8 mouse cellular contexts compared by ENCODE assay signal in the genomic region with DNA sequence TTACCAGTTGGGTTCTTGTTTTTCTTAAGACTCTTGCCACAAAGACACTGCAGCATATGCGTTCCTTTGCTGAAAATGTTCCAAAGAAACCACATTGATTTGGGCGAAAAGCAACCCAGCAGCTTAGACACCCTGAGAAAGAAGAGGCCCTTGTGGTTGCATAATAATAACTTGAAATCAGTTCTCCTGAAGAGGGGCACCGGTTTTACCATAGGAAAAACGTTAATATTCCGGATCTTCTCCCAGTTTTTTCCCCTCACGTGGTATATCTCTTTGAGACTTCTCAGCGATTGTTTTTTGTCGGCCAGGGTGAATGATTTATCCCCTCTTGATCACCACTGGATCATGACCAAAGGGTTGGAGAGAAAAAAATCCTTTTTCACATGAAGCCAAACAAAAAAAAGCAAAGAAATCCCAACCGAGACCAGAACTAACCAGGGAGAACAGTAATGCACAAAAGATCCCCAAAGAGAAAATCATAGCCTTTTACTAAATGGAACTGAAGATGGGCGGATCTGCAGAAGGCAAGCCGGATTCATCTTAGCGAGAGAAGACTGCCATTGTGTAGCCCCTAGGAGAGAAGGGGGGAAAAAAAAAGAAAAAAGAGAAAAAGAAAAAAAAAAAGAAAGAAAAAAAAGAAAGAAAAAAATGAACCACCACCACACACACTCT. TPM values are rescaled to one million over a fixed set of nuclear protein-coding genes. Genes with fewer than 3 reads are reported as not detected.
A peak's percentile ranks its signal among the peaks of the same experiment; 100 is the strongest.
DNase-seq lines count a peak whose midpoint lies in the region; ATAC-seq and TF ChIP-seq lines count a peak whose summit lies in the region.

Gene Fgf14 (minus strand): TSS at position 622 of the 672 bp plus-strand sequence.

- H3K27ac ChIP-seq in kidney, postnatal 0 days: no peak within 1 kb of the TSS
- H3K27ac ChIP-seq in embryonic facial prominence, embryonic 14.5 days (replicated peaks; ENCODE audit: low read depth, low read length): no peak within 1 kb of the TSS
- no peak within 1 kb of the TSS for H3K27ac ChIP-seq in intestine, postnatal 0 days (ENCODE audit: low read depth, low read length)
- no peak within 1 kb of the TSS for H3K27ac ChIP-seq in neural tube, embryonic 12.5 days

- H3K4me1 ChIP-seq in kidney, postnatal 0 days (replicated peaks; ENCODE audit: insufficient read depth, low read length): no peaks in the 10 kb centered on the region
- H3K4me1 ChIP-seq in embryonic facial prominence, embryonic 14.5 days (ENCODE audit: control insufficient read depth, insufficient read depth, low read length): peaks cover 16% of the 10 kb centered on the region; the same call in 1 of the 2 replicates
- no peaks in the 10 kb centered on the region for H3K4me1 ChIP-seq in intestine, postnatal 0 days (replicated peaks; ENCODE audit: control insufficient read depth, insufficient read depth, low read length)
- H3K4me1 ChIP-seq in neural tube, embryonic 12.5 days: peaks cover 16% of the 10 kb centered on the region

- H3K9me3 ChIP-seq in kidney, postnatal 0 days (replicated peaks; ENCODE audit: low read length): no peaks in the 10 kb centered on the region
- H3K9me3 ChIP-seq in embryonic facial prominence, embryonic 14.5 days (ENCODE audit: control insufficient read depth, low read length): no peaks in the 10 kb centered on the region
- H3K9me3 ChIP-seq in intestine, postnatal 0 days (ENCODE audit: control insufficient read depth): no peaks in the 10 kb centered on the region
- H3K9me3 ChIP-seq in neural tube, embryonic 12.5 days: no peaks in the 10 kb centered on the region

- H3K27me3 ChIP-seq in kidney, postnatal 0 days (ENCODE audit: insufficient read depth, low read length): no peaks in the 10 kb centered on the region
- peaks cover 23% of the 10 kb centered on the region for H3K27me3 ChIP-seq in embryonic facial prominence, embryonic 14.5 days (replicated peaks; ENCODE audit: control insufficient read depth, insufficient read depth, low read length)
- peaks cover 6% of the 10 kb centered on the region; the same call in 1 of the 2 replicates for H3K27me3 ChIP-seq in intestine, postnatal 0 days (replicated peaks; ENCODE audit: control insufficient read depth, insufficient read depth, low read length)
- H3K27me3 ChIP-seq in neural tube, embryonic 12.5 days (replicated peaks): 0 out of 2 replicates have a peak, but pooled peaks cover 3% of the 10 kb centered on the region

- no peak for TF ChIP-seq CTCF in kidney, postnatal 0 days (IDR thresholded peaks at IDR 0.05; ENCODE audit: low read depth)
- no peak for TF ChIP-seq CTCF in intestine, postnatal 0 days (IDR thresholded peaks at IDR 0.05; ENCODE audit: low read depth)

- no peak for ATAC-seq in kidney, postnatal 0 days (replicated peaks; ENCODE audit: low FRiP score, low read depth)
- no peak for ATAC-seq in embryonic facial prominence, embryonic 14.5 days (ENCODE audit: low read depth)
- ATAC-seq in intestine, postnatal 0 days: no peak
- ATAC-seq in neural tube, embryonic 12.5 days (ENCODE audit: low FRiP score, low read depth): no peak

- H3K36me3 ChIP-seq in kidney, postnatal 0 days (ENCODE audit: insufficient read depth, low read length): no peaks in the 10 kb centered on the region
- H3K36me3 ChIP-seq in embryonic facial prominence, embryonic 14.5 days (ENCODE audit: control insufficient read depth, insufficient read depth, low read length): no peaks in the 10 kb centered on the region
- H3K36me3 ChIP-seq in intestine, postnatal 0 days (ENCODE audit: control insufficient read depth, insufficient read depth): no peaks in the 10 kb centered on the region
- H3K36me3 ChIP-seq in neural tube, embryonic 12.5 days: no peaks in the 10 kb centered on the region

- H3K9ac ChIP-seq in kidney, postnatal 0 days (ENCODE audit: low read depth, low read length): no peak within 1 kb of the TSS
- peak within 1 kb of the TSS; percentile 56 for H3K9ac ChIP-seq in embryonic facial prominence, embryonic 14.5 days (ENCODE audit: low read depth, low read length)
- no peak within 1 kb of the TSS for H3K9ac ChIP-seq in intestine, postnatal 0 days (ENCODE audit: low read depth, low read length)
- peak within 1 kb of the TSS; percentile 45 for H3K9ac ChIP-seq in neural tube, embryonic 12.5 days

- peak within 1 kb of the TSS; percentile 9; the same call in 1 of the 2 replicates for H3K4me3 ChIP-seq in kidney, postnatal 0 days (replicated peaks; ENCODE audit: low read depth, low read length)
- H3K4me3 ChIP-seq in embryonic facial prominence, embryonic 14.5 days (ENCODE audit: low read depth, low read length): peak within 1 kb of the TSS; percentile 39
- peak within 1 kb of the TSS; percentile 19 for H3K4me3 ChIP-seq in intestine, postnatal 0 days (ENCODE audit: low read depth, low read length)
- peak within 1 kb of the TSS; percentile 45 for H3K4me3 ChIP-seq in neural tube, embryonic 12.5 days

- WGBS in kidney, postnatal 0 days: 11% methylated on average over 12 of the region's 12 CpGs
- 15% methylated on average over 12 of the region's 12 CpGs for WGBS in embryonic facial prominence, embryonic 14.5 days
- 20% methylated on average over 12 of the region's 12 CpGs for WGBS in intestine, postnatal 0 days
- WGBS in neural tube, embryonic 12.5 days: 4% methylated on average over 12 of the region's 12 CpGs

- DNase-seq in kidney, postnatal 0 days (ENCODE audit: low spot score): no peak
- DNase-seq in kidney, postnatal 25 days: no peak
- peak; percentile 3 for DNase-seq in embryonic facial prominence, embryonic 14.5 days (ENCODE audit: low spot score)
- no peak for DNase-seq in thymus, postnatal 25 days
- no peak for DNase-seq in thymus, postnatal 36 days
- DNase-seq in kidney, postnatal 14 days: no peak

- peak within 1 kb of the TSS; percentile 46 for H3K4me2 ChIP-seq in kidney, postnatal 0 days (ENCODE audit: low read length)
- H3K4me2 ChIP-seq in embryonic facial prominence, embryonic 14.5 days (ENCODE audit: low read depth, low read length): peak within 1 kb of the TSS; percentile 71
- peak within 1 kb of the TSS; percentile 64 for H3K4me2 ChIP-seq in intestine, postnatal 0 days (replicated peaks; ENCODE audit: low read depth)
- peak within 1 kb of the TSS; percentile 88 for H3K4me2 ChIP-seq in neural tube, embryonic 12.5 days (replicated peaks)

RNA-seq across cellular contexts. Expression of gene Fgf14, which starts in this region (rescaled TPM):
- polyA plus RNA-seq in kidney, postnatal 0 days (2015; fragmentation: Nextera tagmentation; extraction: Ambion mirVana): 0.06 and 0.16 TPM in 2 replicates
- 1.5 and 1.7 TPM in 2 replicates for polyA plus RNA-seq in embryonic facial prominence, embryonic 14.5 days (2014; fragmentation: Nextera tagmentation; extraction: Ambion mirVana)
- 0.43 and 0.60 TPM in 2 replicates for polyA plus RNA-seq in intestine, postnatal 0 days (2015; fragmentation: Nextera tagmentation; extraction: Ambion mirVana)
- polyA plus RNA-seq in neural tube, embryonic 12.5 days (2016; fragmentation: Nextera tagmentation; extraction: Ambion mirVana): 9.3 and 9.5 TPM in 2 replicates

Comparison
In these comparisons a context has a peak if more than half of its experiments do, and no peak if none do; other contexts are left out.
1. H3K9ac ChIP-seq: peak in embryonic facial prominence, embryonic 14.5 days (single experiment) and neural tube, embryonic 12.5 days (single experiment); none in kidney, postnatal 0 days (single experiment) and intestine, postnatal 0 days (single experiment).
2. Peak in every context shown above with its lines, with median percentiles within 50 percentile points of each other: H3K4me2 ChIP-seq and H3K4me3 ChIP-seq.